Mouse (Mus musculus): ENCODE measurements at regions not wholly inside any gene's neighbourhood (a gene's known extent, or its start where the extent isn't known, plus 50 kb on each side); places are given as distances from the start of the nearest gene placed in this dataset.

DNA sequence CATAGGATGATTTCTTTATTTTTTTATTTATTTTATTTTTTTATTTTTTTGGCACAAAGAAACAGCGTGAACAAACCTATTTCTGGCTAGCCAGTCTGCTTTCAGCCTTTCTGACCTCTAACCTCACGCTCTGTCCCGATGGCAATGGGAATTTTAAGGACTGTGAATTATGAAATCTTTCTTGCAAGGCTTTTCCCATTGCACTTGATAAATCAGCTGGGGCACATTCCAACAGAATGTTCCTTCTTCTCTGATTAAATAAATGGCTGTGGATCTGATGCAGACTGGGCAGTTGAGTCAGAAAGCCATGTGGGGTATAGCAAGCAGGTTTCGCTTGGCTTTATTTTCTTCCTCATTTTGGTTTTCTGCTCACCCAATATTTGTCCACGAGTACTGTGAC, 1324.2 kb upstream of the Zeb2 start:
- no peak for TF ChIP-seq CTCF (IDR thresholded peaks at IDR 0.05; ENCODE audit: low read depth)
- no peak for TF ChIP-seq EP300 (IDR thresholded peaks at IDR 0.05; ENCODE audit: low read depth)
